Mouse (Mus musculus): Measurements from ENCODE around the gene Gm9573. TPM values are rescaled to one million over a fixed set of nuclear protein-coding genes. Genes with fewer than 3 reads are reported as not detected.

Gene Gm9573
- not detected in 2 replicates for polyA plus RNA-seq (2021; fragmentation: Nextera tagmentation)
- long read RNA-seq, experiment 1, partial matches to known transcripts, result 0 of 1 reads
- long read RNA-seq, experiment 1, other reads (novel, unspliced or antisense), result 1 of 1 reads
- long read RNA-seq, experiment 2, result 0 reads

GRCm38 (mm10) chr17:35626537-35626936 lies at the start of gene Gm9573:
Gm9573 (minus strand) TSS chr17:35626637.

DNA sequence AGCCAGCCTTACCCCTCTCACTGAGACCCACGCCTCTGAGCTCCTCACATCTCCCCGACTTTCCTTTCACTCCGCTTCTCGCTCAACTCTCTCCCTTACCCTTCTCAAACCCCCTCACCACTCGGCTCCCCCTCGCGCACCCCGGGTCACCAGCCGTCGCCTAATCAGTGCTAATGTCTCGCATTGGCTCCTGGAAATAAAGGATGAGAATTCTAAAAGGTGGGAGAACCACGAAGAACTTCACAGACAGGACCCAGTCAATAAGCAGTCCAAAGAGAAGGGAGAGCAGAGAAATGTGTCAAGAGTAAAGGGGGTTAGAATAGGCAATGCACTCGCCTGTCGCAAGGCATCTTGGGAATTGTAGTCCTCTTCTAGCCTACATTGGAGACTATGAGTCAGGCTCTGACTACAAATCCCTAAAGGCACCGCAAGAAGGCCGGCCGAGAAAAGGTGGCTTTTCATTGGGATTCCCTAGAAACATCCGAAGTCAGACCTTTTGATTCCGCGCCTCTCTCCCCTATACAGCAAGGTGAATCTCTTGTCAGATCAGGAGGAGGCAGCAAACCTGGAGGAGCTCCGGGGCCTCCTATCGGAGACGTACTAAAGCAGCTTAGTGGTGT lies 47.1 kb upstream of the Gm9573 start, which contains the start of gene Gtf2h4:
Gene Gtf2h4, minus strand, starts transcription at position 324 of the 620 bp plus-strand sequence.

DNA sequence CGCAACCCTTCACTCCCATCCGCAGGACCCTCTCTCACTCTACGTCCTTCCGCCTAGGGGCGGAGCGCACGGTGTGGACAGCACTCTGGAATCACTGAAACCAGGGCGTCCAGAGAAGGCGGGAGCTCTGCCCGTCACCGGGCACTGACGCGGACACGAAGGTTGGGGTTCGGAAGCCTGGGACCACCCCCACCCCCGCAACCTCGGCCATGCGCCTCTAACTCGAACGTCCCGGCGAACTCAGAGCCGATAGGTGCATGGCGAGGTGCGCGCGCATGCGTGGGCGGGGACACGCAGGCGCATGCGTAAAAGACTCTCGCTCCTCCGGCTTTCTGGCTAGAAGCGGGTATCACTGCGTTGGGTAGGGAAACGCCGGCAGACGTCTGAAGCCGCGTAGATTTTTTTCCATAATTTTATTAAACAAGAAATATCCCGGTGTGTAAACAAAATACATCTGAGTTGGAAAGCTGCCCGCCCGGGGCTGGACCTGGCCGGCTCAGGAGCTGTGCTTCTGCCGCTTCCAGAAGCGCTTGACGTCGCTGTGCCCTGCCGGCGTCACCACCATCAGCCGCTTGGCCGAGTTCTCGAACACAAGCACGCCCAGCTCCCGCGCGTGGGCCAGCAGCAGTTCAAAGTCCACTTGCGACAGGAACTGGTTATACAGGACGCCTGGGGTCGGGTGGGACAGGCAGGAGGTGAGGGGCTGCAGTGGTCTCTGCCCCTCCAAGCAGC lies 41.1 kb upstream of the Gm9573 start, which contains the start of gene Vars2:
Gene Vars2, minus strand, starts transcription at position 259 of the 732 bp plus-strand sequence.

DNA sequence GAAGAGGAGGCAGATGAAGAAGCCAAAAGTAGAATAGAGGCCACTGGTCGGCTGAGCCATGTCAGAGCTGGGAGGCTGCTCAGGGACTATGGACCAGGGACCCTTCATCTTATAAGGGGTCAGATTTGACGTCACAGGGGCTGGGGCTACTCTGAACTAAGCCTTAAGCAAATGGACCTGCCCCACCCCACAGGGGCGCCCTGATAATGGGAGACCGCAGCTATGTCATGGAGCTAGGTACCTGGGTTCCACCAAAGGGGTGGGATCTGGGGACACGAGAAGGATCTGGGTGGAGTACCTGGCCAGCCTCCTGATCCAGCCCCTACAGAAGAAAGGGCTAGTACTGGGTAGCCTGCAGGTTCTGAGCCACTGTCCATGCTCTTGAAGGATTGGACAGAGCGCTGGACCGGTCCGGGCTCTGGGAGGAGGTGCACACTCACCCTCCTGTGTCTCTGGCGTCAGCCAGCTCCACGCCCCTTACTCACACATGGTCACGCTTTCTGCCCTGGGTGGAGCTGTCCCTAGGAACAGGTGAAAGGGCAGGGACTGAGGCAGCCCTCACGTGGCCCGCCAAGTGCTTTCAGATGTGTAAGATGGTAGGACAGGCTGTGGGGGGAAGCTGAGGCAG lies 17.3 kb upstream of the Gm9573 start, which contains the start of gene Mucl3:
Gene Mucl3, minus strand, starts transcription at position 87 of the 628 bp plus-strand sequence.

DNA sequence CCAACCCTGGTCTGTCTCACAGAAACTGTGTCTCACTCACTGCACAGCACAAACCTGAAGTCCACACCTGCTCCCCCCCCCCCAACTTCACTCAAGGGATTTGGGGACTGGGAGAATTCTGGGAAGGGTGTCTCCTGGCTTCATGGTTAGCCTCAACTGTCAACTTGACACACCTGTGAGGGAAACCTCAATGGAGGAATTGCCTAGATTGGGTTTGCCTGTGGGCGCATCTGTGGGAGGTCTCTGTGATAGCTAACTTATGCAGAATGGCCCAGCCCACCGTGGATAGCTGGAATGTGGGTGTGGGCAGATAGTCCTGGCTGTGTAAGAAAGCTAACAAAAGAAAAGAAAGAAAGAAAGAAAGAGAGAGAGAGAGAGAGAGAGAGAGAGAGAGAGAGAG lies 25.2 kb downstream of the Gm9573 start, which contains the start of gene Sfta2:
Gene Sfta2, plus strand, starts transcription at position 301 of the 400 bp plus-strand sequence.

Other genes with a start within 250 kb of the Gm9573 start
- gene H2-Q4, start 247.0 kb downstream of the Gm9573 start, polyA plus RNA-seq (2021; fragmentation: Nextera tagmentation), result 0.29 TPM in 1 of 2 replicates, not detected in the other
- 1.5 and 1.7 TPM in 2 replicates for gene H2-Q6, start 201.8 kb downstream of the Gm9573 start, polyA plus RNA-seq (2021; fragmentation: Nextera tagmentation)
- gene H2-Q7, start 187.5 kb downstream of the Gm9573 start, polyA plus RNA-seq (2021; fragmentation: Nextera tagmentation), result 2.5 and 3.5 TPM in 2 replicates
- 0.18 and 0.22 TPM in 2 replicates for gene H2-Q10, start 156.5 kb downstream of the Gm9573 start, polyA plus RNA-seq (2021; fragmentation: Nextera tagmentation)
- not detected in 2 replicates for gene Pou5f1, start 120.6 kb downstream of the Gm9573 start, polyA plus RNA-seq (2021; fragmentation: Nextera tagmentation)
- gene Tcf19, start 109.8 kb downstream of the Gm9573 start, polyA plus RNA-seq (2021; fragmentation: Nextera tagmentation), result 12.5 and 13.0 TPM in 2 replicates
- gene Cchcr1, start 109.5 kb downstream of the Gm9573 start, polyA plus RNA-seq (2021; fragmentation: Nextera tagmentation), result 1.8 and 2.2 TPM in 2 replicates
- not detected in 2 replicates for gene Psors1c2, start 93.4 kb downstream of the Gm9573 start, polyA plus RNA-seq (2021; fragmentation: Nextera tagmentation)
- 1.3 and 1.6 TPM in 2 replicates for gene Cdsn, start 74.5 kb downstream of the Gm9573 start, polyA plus RNA-seq (2021; fragmentation: Nextera tagmentation)
- gene 2300002M23Rik, start 59.2 kb downstream of the Gm9573 start, polyA plus RNA-seq (2021; fragmentation: Nextera tagmentation), result not detected in 2 replicates
- gene Sfta2, start 25.1 kb downstream of the Gm9573 start, polyA plus RNA-seq (2021; fragmentation: Nextera tagmentation), result not detected in 2 replicates
- not detected in 2 replicates for gene Mucl3, start 17.1 kb upstream of the Gm9573 start, polyA plus RNA-seq (2021; fragmentation: Nextera tagmentation)
- 4.2 and 4.4 TPM in 2 replicates for gene Vars2, start 41.0 kb upstream of the Gm9573 start, polyA plus RNA-seq (2021; fragmentation: Nextera tagmentation)
- 25.0 and 27.8 TPM in 2 replicates for gene Gtf2h4, start 47.1 kb upstream of the Gm9573 start, polyA plus RNA-seq (2021; fragmentation: Nextera tagmentation)
- 10.2 and 39.0 TPM in 2 replicates for gene Ddr1, start 78.0 kb upstream of the Gm9573 start, polyA plus RNA-seq (2021; fragmentation: Nextera tagmentation)
- gene Ier3, start 195.0 kb upstream of the Gm9573 start, polyA plus RNA-seq (2021; fragmentation: Nextera tagmentation), result 11.2 and 18.9 TPM in 2 replicates
- 142 and 144 TPM in 2 replicates for gene Flot1, start 196.6 kb upstream of the Gm9573 start, polyA plus RNA-seq (2021; fragmentation: Nextera tagmentation)
- 596 and 663 TPM in 2 replicates for gene Tubb5, start 211.7 kb upstream of the Gm9573 start, polyA plus RNA-seq (2021; fragmentation: Nextera tagmentation)
- gene Mdc1, start 214.9 kb upstream of the Gm9573 start, polyA plus RNA-seq (2021; fragmentation: Nextera tagmentation), result 2.9 and 4.1 TPM in 2 replicates
- gene Nrm, start 234.7 kb upstream of the Gm9573 start, polyA plus RNA-seq (2021; fragmentation: Nextera tagmentation), result 4.0 and 4.1 TPM in 2 replicates
- gene Ppp1r18, start 239.0 kb upstream of the Gm9573 start, polyA plus RNA-seq (2021; fragmentation: Nextera tagmentation), result 0.97 and 6.2 TPM in 2 replicates

Measured in left cerebral cortex, adult 6 months (tissue).